Mouse (Mus musculus): ENCODE measurements around the gene Lgals2. TPM values are rescaled to one million over a fixed set of nuclear protein-coding genes. Genes with fewer than 3 reads are reported as not detected.
"Not testable (repeated sequence)": the region's sequence is repeated elsewhere in the genome, so short reads cannot be mapped to it uniquely, and the experiment has no call there.

The Lgals2 gene
- polyA plus RNA-seq, 1 experiment from 2014 or later, result 1.0 TPM

- H3K4me1 ChIP-seq (replicated peaks; ENCODE audit: control insufficient read depth, insufficient read depth, low read length), result peaks cover 63% of the 10 kb centered on the region
Observed at GRCm38 (mm10) chr15:78849485-78849884, 5.8 kb downstream of the Lgals2 start.

GRCm38 (mm10) chr15:78848467-78848866, 6.9 kb downstream of the Lgals2 start:
- no peak for ATAC-seq (ENCODE audit: low read depth)
- Histone ChIP-seq H3K36me3 (ENCODE audit: control insufficient read depth, insufficient read depth, low read length) (peaks cover 30% of the 10 kb centered on the region), H3K9me3 (ENCODE audit: control insufficient read depth, low read length) (no peaks in the 10 kb centered on the region), H3K4me2 (ENCODE audit: low read depth, low read length) (no peak overlapping the region), H3K4me3 (ENCODE audit: low read length) (no peak overlapping the region), H3K9ac (ENCODE audit: low read length) (no peak overlapping the region), H3K27ac (ENCODE audit: low read length) (peak overlapping the region; percentile 32; the same call in 1 of the 2 replicates), H3K4me1 (replicated peaks; ENCODE audit: control insufficient read depth, insufficient read depth, low read length) (peaks cover 67% of the 10 kb centered on the region), H3K27me3 (ENCODE audit: control insufficient read depth, insufficient read depth, low read depth, low read length) (no peaks in the 10 kb centered on the region)
- 18% methylated on average over 5 of the region's 5 CpGs for WGBS

More at GRCm38 (mm10) chr15:78849485-78849884, 5.8 kb downstream of the Lgals2 start:
- peaks cover 30% of the 10 kb centered on the region for H3K36me3 ChIP-seq (ENCODE audit: control insufficient read depth, insufficient read depth, low read length)
- H3K27ac ChIP-seq (ENCODE audit: low read length), result peak overlapping the region; percentile 84
- no peak for ATAC-seq (ENCODE audit: low read depth)
- no peaks in the 10 kb centered on the region for H3K9me3 ChIP-seq (ENCODE audit: control insufficient read depth, low read length)
- H3K4me2 ChIP-seq (ENCODE audit: low read depth, low read length), result no peak overlapping the region
- 67% methylated on average over 12 of the region's 12 CpGs for WGBS
- peak overlapping the region; percentile 50 for H3K9ac ChIP-seq (ENCODE audit: low read length)
- no peaks in the 10 kb centered on the region for H3K27me3 ChIP-seq (ENCODE audit: control insufficient read depth, insufficient read depth, low read depth, low read length)
- no peak overlapping the region for H3K4me3 ChIP-seq (ENCODE audit: low read length)

GRCm38 (mm10) chr15:78846805-78847204, 8.5 kb downstream of the Lgals2 start:
- peak overlapping the region; percentile 45; the same call in 1 of the 2 replicates for H3K27ac ChIP-seq (ENCODE audit: low read length)
- 62% methylated on average over 7 of the region's 7 CpGs for WGBS

GRCm38 (mm10) chr15:78846352-78846751, 9.0 kb downstream of the Lgals2 start:
- Histone ChIP-seq H3K4me2 (ENCODE audit: low read depth, low read length) (peak overlapping the region; percentile 75), H3K27ac (ENCODE audit: low read length) (peak overlapping the region; percentile 99), H3K9me3 (ENCODE audit: control insufficient read depth, low read length) (no peaks in the 10 kb centered on the region), H3K4me1 (replicated peaks; ENCODE audit: control insufficient read depth, insufficient read depth, low read length) (peaks cover 70% of the 10 kb centered on the region), H3K27me3 (ENCODE audit: control insufficient read depth, insufficient read depth, low read depth, low read length) (no peaks in the 10 kb centered on the region), H3K4me3 (ENCODE audit: low read length) (peak overlapping the region; percentile 79), H3K9ac (ENCODE audit: low read length) (peak overlapping the region; percentile 67), H3K36me3 (ENCODE audit: control insufficient read depth, insufficient read depth, low read length) (peaks cover 30% of the 10 kb centered on the region)
- WGBS, result 58% methylated on average over 8 of the region's 8 CpGs
- no peak for ATAC-seq (ENCODE audit: low read depth)

More at GRCm38 (mm10) chr15:78846805-78847204, 8.5 kb downstream of the Lgals2 start:
- H3K4me3 ChIP-seq (ENCODE audit: low read length); H3K27me3 ChIP-seq (ENCODE audit: control insufficient read depth, insufficient read depth, low read depth, low read length); ATAC-seq (ENCODE audit: low read depth); H3K4me2 ChIP-seq (ENCODE audit: low read depth, low read length); H3K9me3 ChIP-seq (ENCODE audit: control insufficient read depth, low read length): not testable (repeated sequence)
- Histone ChIP-seq H3K36me3 (ENCODE audit: control insufficient read depth, insufficient read depth, low read length) (peaks cover 30% of the 10 kb centered on the region), H3K9ac (ENCODE audit: low read length) (0 out of 2 replicates have a peak overlapping the region, but pooled peaks have one; percentile 20), H3K4me1 (replicated peaks; ENCODE audit: control insufficient read depth, insufficient read depth, low read length) (peaks cover 69% of the 10 kb centered on the region)

GRCm38 (mm10) chr15:78845867-78846266, 9.5 kb downstream of the Lgals2 start:
- peak overlapping the region; percentile 75 for H3K4me2 ChIP-seq (ENCODE audit: low read depth, low read length)
- no peaks in the 10 kb centered on the region for H3K9me3 ChIP-seq (ENCODE audit: control insufficient read depth, low read length)
- peak overlapping the region; percentile 79 for H3K4me3 ChIP-seq (ENCODE audit: low read length)
- ATAC-seq (ENCODE audit: low read depth), result no peak
- WGBS, result 45% methylated on average over 8 of the region's 8 CpGs
- H3K4me1 ChIP-seq (replicated peaks; ENCODE audit: control insufficient read depth, insufficient read depth, low read length), result peaks cover 70% of the 10 kb centered on the region
- peak overlapping the region; percentile 67 for H3K9ac ChIP-seq (ENCODE audit: low read length)
- peaks cover 30% of the 10 kb centered on the region for H3K36me3 ChIP-seq (ENCODE audit: control insufficient read depth, insufficient read depth, low read length)
- no peaks in the 10 kb centered on the region for H3K27me3 ChIP-seq (ENCODE audit: control insufficient read depth, insufficient read depth, low read depth, low read length)
- peak overlapping the region; percentile 99 for H3K27ac ChIP-seq (ENCODE audit: low read length)

GRCm38 (mm10) chr15:78845321-78845720, 10.0 kb downstream of the Lgals2 start:
- H3K9ac ChIP-seq (ENCODE audit: low read length), result peak overlapping the region; percentile 67
- peak overlapping the region; percentile 99 for H3K27ac ChIP-seq (ENCODE audit: low read length)
- no peaks in the 10 kb centered on the region for H3K9me3 ChIP-seq (ENCODE audit: control insufficient read depth, low read length)
- peak overlapping the region; percentile 79 for H3K4me3 ChIP-seq (ENCODE audit: low read length)
- H3K4me2 ChIP-seq (ENCODE audit: low read depth, low read length), result peak overlapping the region; percentile 75
- H3K36me3 ChIP-seq (ENCODE audit: control insufficient read depth, insufficient read depth, low read length), result peaks cover 30% of the 10 kb centered on the region
- no peaks in the 10 kb centered on the region for H3K27me3 ChIP-seq (ENCODE audit: control insufficient read depth, insufficient read depth, low read depth, low read length)
- H3K4me1 ChIP-seq (replicated peaks; ENCODE audit: control insufficient read depth, insufficient read depth, low read length), result peaks cover 70% of the 10 kb centered on the region
- no peak for ATAC-seq (ENCODE audit: low read depth)
- WGBS, result 25% methylated on average over 11 of the region's 11 CpGs

- H3K27me3 ChIP-seq (ENCODE audit: control insufficient read depth, insufficient read depth, low read depth, low read length), result no peaks in the 10 kb centered on the region
- peak; percentile 26 for ATAC-seq (ENCODE audit: low read depth)
- peak overlapping the region; percentile 96 for H3K9ac ChIP-seq (ENCODE audit: low read length)
- H3K9me3 ChIP-seq (ENCODE audit: control insufficient read depth, low read length), result no peaks in the 10 kb centered on the region
- H3K27ac ChIP-seq (ENCODE audit: low read length), result peak overlapping the region; percentile 99
- peaks cover 26% of the 10 kb centered on the region for H3K36me3 ChIP-seq (ENCODE audit: control insufficient read depth, insufficient read depth, low read length)
- peak overlapping the region; percentile 79 for H3K4me3 ChIP-seq (ENCODE audit: low read length)
- H3K4me1 ChIP-seq (replicated peaks; ENCODE audit: control insufficient read depth, insufficient read depth, low read length), result peaks cover 70% of the 10 kb centered on the region
- WGBS, result 7% methylated on average over 9 of the region's 9 CpGs
- H3K4me2 ChIP-seq (ENCODE audit: low read depth, low read length), result peak overlapping the region; percentile 75
Observed at GRCm38 (mm10) chr15:78844791-78845190, 10.5 kb downstream of the Lgals2 start.

- peaks cover 16% of the 10 kb centered on the region for H3K36me3 ChIP-seq (ENCODE audit: control insufficient read depth, insufficient read depth, low read length)
- no peaks in the 10 kb centered on the region for H3K27me3 ChIP-seq (ENCODE audit: control insufficient read depth, insufficient read depth, low read depth, low read length)
- H3K9ac ChIP-seq (ENCODE audit: low read length), result peak overlapping the region; percentile 96
- no peak for ATAC-seq (ENCODE audit: low read depth)
- H3K4me1 ChIP-seq (replicated peaks; ENCODE audit: control insufficient read depth, insufficient read depth, low read length), result peaks cover 73% of the 10 kb centered on the region
- no peaks in the 10 kb centered on the region for H3K9me3 ChIP-seq (ENCODE audit: control insufficient read depth, low read length)
- H3K27ac ChIP-seq (ENCODE audit: low read length), result peak overlapping the region; percentile 99
- peak overlapping the region; percentile 79 for H3K4me3 ChIP-seq (ENCODE audit: low read length)
- peak overlapping the region; percentile 75 for H3K4me2 ChIP-seq (ENCODE audit: low read depth, low read length)
- 18% methylated on average over 21 of the region's 21 CpGs for WGBS
Observed at GRCm38 (mm10) chr15:78843581-78844469, 11.5 kb downstream of the Lgals2 start.

- Histone ChIP-seq H3K4me1 (replicated peaks; ENCODE audit: control insufficient read depth, insufficient read depth, low read length) (peaks cover 61% of the 10 kb centered on the region), H3K4me3 (ENCODE audit: low read length) (peak within 1 kb of the TSS; percentile 79), H3K4me2 (ENCODE audit: low read depth, low read length) (peak within 1 kb of the TSS; percentile 75), H3K9me3 (ENCODE audit: control insufficient read depth, low read length) (no peaks in the 10 kb centered on the region), H3K9ac (ENCODE audit: low read length) (peak within 1 kb of the TSS; percentile 96), H3K27ac (ENCODE audit: low read length) (peak within 1 kb of the TSS; percentile 99), H3K27me3 (ENCODE audit: control insufficient read depth, insufficient read depth, low read depth, low read length) (no peaks in the 10 kb centered on the region), H3K36me3 (ENCODE audit: control insufficient read depth, insufficient read depth, low read length) (peaks cover 6% of the 10 kb centered on the region)
- under 1% methylated on average over 75 of the region's 86 CpGs for WGBS
- ATAC-seq (ENCODE audit: low read depth), result peak; percentile 84
Observed at GRCm38 (mm10) chr15:78842371-78843163, 12.8 kb downstream of the Lgals2 start, which contains the start of gene Cdc42ep1. Cdc42ep1 (plus strand) TSS chr15:78842624.

All from lung, embryonic 16.5 days (tissue).